Mouse (Mus musculus) CD8-positive naive resting alpha-beta T cell, adult 2 months (primary cell): ENCODE results near the gene Gcnt3.

Experiments used
- DNase-seq, 2 experiments: peaks; one replicate each; pipeline ENCODE4 v3.0.0; 2022; ENCODE audit warnings: low read depth in 2 of 2, low spot score in 2 of 2

Gene Gcnt3

GRCm38 (mm10) chr9:70037988-70038387 lies at the start of gene Gcnt3:
Gene Gcnt3, minus strand, starts transcription at chr9:70038088.
- no peak for DNase-seq

DNA sequence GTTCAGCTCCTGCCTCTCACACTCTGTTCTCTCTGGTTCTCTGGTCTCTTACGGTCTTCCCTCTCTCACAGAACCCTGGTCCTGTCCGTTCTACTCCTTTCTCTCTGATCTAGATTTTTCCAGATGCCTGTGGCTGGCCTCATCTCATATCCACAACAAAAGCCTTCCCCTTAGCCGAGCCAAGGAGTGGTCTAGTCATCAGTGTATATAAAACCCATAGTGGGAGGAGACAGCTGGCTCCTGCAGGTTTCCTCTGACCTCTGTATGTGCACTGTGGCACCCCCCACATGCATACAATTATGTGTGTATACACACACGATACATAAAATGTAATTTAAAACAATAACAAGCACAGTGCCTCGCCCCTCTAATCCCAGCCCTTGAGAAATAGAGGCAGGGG lies 49.5 kb upstream of the Gcnt3 start:
- DNase-seq = no peak

DNA sequence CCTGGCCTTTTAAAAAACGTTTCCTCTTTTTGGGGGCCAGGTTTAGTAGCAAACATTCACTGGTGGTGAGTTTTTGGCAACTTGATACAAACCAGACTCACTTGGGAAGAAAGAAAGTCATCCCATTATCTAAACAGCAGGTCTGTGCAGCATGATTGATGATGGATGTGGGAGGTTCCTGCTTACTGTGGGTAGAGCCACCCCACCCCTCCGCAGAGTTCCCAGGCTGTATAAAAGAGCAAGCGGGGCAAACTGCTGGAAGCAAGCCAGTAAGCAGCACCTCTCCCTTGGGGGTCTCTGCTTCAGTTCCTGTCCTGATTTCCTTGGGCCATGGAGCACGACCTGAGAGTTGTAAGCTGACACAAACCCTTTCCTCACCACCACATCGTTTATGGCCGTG lies 48.2 kb upstream of the Gcnt3 start:
- no peak for DNase-seq

DNA sequence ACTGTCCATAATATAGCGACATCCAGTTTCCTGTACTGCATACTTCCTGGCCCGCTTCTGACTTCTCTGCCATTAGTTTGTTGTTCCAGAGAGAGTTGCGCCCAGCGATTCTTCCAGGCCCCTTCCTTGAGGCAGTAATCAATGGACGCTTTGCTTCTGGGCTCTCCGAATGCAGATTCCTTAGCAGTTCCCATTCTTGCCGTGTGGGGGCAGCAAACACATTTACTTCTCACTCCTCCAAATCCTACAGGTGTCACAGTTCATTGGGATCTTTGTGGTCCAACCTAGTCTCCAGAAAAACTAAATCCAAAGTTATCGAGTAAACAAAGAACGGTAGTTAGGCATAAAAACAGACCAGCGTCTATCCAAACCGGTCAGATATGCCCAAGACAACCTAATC lies 46.2 kb upstream of the Gcnt3 start:
- DNase-seq = peak in 1 of 2 experiments; percentile 22

DNA sequence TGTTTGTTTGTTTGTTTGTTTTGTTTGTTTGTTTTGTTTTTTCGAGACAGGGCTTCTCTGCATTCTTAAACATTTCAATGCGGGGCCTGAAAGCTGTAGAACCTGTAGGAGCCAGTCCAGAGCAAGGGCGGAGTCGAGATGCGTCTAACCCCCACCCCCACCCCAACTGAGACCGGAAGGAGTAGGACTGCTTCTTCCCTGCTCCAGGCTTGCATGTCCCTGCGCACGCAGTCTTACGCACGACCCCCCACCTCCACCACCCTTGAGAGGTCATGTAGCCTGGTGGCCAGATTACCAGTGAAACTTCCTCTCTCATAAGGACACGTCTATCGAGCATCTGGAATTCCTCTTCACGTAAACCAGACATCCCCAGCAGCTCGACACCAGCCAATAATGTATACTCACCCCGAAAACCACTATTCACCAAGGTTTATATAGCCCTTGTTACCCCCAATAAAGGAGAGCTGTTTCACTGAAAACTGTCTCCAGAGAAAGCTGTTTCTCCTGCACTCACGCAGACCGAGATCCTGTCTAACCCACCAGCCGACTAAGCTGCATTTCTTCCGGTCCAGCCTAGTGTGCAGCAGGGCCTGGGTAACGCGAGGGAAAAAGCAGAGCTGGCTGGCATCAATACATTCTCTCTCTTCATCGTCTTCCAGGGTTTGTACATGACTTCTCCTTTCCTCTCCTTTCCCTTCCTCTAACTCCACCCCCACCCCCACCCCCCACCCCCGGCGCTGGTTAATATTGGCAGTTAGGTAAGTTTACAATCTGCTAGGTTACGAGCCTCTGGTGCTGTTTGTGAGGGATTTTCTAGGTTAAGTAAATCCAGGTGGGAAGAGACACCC lies 44.7 kb upstream of the Gcnt3 start:
- DNase-seq = no peak

DNA sequence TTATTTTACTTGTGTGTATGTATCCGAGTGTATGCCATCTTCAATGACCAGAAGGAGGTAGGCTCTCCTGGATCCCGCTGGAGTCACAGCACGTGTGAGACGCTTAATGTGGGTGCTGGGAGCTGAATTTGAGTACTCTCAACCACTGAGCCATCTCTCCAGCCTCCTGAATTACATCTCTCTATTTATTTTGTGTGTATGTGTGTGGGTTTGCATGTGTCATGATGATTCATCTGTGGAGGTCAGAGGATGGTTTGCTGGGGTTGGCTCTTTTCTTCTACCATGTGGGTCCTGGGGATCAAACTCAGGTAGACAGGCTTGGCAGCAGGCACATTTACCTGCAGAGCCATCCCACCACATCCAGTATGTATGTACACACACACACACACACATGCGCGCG lies 43.9 kb upstream of the Gcnt3 start:
- DNase-seq = no peak

DNA sequence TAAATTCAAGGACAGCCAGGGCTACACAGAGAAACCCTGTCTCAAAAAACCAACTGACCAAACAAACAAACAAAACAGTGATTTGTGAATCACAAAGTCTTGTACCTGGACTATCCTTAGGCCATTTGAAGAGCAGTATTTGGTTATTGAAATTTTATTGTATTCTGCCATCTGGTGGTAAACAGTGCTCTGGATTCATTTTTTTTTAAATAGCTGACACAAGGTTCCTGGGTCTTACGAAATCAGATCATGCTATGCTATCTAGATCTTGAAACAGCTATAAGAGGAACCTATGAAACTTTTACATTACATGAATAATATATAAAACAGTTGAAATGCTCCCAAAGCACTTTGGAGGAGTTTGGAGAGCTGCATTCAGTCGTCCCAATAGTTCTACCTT lies 43.1 kb upstream of the Gcnt3 start:
- DNase-seq = no peak

GRCm38 (mm10) chr9:70080027-70080800 lies 42.3 kb upstream of the Gcnt3 start:
- peak; percentile 27 to 50 for DNase-seq

GRCm38 (mm10) chr9:70078034-70078433 lies 40.1 kb upstream of the Gcnt3 start:
- no peak for DNase-seq

- DNase-seq = no peak
These were observed 39.3 kb upstream of the Gcnt3 start for GRCm38 (mm10) chr9:70077170-70077569.

DNA sequence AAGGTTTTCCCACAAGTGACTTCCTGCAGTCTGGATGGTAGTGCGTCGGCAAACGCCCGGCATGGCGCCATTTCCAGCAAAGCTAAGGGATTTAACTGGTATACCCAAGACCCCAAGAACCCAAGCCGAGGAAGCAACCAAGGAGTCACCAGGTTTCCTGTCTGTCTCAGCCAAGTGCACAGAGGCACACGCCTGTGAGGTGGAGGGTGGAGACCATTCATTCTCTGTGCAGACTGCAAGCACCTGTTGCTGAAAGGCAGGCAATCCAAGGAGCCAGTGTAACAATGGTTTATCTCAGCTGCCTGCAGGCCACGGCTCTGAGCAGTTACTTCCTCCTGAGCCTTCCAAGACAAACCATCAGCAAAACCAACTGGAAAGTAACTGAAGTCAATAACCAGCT lies 34.5 kb upstream of the Gcnt3 start:
- DNase-seq = no peak

DNA sequence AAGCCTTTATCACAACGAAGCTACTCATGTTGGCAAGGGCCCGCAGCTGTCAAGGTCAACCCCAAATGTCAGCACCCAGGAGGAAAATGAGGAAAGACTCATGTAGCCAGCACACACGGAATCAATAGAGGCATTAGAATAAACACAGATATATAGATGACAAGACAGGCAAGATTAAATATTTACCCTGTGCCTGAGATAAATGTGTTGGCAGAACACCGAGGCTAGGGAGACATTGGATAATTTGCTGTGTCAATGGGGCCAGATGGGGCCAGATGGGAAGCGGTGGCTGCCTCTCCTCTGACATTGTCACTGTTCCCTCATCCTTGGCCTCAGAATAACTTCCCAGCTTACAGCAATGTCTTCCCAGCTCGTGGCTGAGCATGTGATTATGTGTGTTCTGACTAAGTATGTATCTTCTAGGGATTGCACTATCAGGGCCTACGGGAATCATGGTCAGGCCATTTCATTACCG lies 32.1 kb upstream of the Gcnt3 start:
- no peak for DNase-seq

DNA sequence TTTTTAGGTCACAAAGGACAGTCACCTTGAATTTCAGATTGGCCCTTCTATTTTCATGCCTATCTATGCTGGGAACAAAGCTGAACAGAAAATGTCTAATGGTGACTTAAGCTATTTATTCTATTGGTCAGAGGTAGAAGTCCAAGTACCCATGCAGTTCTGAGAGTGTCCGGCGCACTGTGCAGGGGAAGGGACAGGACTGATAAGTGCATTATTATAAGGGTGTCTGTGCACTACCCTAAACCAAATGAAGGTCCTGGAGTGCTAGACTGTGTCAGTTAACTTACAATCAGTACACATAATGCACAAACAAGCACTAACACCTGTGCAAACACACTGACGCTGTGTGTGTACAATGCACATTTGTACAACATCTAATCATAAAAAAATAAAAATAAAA lies 29.6 kb upstream of the Gcnt3 start:
- no peak for DNase-seq

GRCm38 (mm10) chr9:70062012-70062411 lies 24.1 kb upstream of the Gcnt3 start:
- no peak for DNase-seq

- no peak for DNase-seq
These were observed 15.5 kb upstream of the Gcnt3 start for GRCm38 (mm10) chr9:70053411-70053810.

- DNase-seq = no peak
These were observed 14.8 kb upstream of the Gcnt3 start for GRCm38 (mm10) chr9:70052730-70053129.

- no peak for DNase-seq
These were observed 12.0 kb upstream of the Gcnt3 start for GRCm38 (mm10) chr9:70049839-70050238.

DNA sequence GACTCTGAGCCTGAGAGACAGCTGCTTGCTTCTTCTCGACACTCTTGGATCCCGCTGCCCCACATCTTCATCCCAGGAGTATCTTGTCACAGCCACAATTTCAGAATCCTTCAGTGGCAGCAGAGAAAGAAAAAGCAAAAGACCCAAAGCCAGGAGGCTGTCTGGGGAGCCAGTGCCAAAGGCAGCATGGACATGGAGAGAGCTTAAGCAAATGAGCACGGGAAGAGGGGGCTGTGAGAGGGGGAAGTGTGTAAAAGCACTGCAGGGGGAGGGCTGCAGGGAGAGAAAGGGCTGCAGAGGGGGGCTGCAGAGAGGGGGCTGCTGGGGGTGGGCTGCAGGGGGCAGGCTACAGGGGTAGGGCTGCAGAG lies 11.5 kb upstream of the Gcnt3 start:
- DNase-seq = no peak

GRCm38 (mm10) chr9:70048751-70049415 lies 11.0 kb upstream of the Gcnt3 start:
- no peak for DNase-seq

GRCm38 (mm10) chr9:70048280-70048679 lies 10.4 kb upstream of the Gcnt3 start:
- no peak for DNase-seq

- no peak for DNase-seq
These were observed 10.0 kb upstream of the Gcnt3 start for GRCm38 (mm10) chr9:70047839-70048238.

GRCm38 (mm10) chr9:70046255-70046654 lies 8.4 kb upstream of the Gcnt3 start:
- DNase-seq = no peak
